Mouse (Mus musculus) CD4-positive, CD25-positive, alpha-beta regulatory T cell, adult 4 months (primary cell): Measurements from ENCODE around the gene Ciapin1. TPM values are rescaled to one million over a fixed set of nuclear protein-coding genes. Genes with fewer than 3 reads are reported as not detected.

ENCODE experiments used
- ATAC-seq: one replicate; pipeline ENCODE4 v1.8.0; 2017
- polyA plus RNA-seq, 2 experiments: library from polyadenylated mRNA; unstranded; fragments of 100-300 nt; shearing (Covaris generic); gene quantifications; one replicate each; pipeline ENCODE4 v1.2.1; 2017

The Ciapin1 gene
- polyA plus RNA-seq, 2 experiments from 2014 or later = 79.2 to 108 TPM

DNA sequence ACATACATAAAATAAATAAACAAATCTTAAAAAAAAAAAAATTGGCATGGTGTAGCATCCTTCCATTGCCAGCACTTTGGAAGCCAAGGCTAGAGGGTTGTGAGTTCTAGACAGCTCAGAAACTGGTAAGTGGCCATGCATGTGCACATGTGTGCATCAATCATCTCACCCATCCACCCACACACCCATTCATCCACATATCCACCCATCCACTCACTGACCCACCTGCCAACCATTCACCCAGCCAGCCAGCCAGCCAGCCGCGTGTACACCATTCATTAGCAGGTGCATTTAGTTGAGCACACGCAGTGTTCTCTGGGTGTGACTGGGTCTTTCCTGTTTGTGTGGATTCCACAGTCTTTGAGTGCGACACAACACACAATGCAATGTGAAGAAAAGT, 32.3 kb downstream of the Ciapin1 start:
- no peak for ATAC-seq

DNA sequence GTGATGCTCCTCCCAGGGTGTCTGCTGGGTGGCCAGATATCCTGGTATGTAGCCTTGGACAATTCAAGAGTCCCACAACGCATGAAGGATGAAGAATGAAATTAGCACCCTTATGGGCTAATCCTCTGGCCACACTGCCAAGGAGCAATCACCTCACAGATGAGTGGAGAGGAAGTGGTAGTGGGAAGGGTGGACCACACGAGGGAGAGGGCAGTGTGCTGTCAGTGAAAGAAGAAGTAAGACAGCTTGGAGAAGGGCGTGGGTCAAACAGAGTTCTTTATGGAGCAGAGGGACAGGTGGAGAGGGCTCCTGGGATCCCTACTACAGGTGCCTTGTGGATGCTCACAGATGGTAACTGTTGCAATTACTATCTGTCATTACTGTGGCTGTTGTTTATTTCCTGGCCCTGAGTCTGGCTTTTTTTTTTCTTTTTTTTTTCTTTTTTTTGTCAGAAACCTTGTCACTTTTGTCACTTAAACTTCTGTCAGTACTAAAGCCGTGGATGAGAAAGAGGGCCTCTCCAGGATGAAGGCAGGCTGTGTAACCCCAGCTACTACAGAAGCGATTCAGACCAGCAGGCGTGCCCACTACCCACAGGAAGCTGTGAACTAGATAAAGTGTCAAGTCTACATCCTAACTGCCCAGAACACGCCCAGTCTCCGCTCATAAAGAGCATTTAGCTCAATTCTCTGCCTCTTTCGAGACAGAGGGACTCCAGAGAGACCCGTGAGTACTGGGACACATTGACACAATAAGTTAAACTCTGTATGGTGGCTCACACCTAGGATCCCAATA, 33.4 kb downstream of the Ciapin1 start:
- no peak for ATAC-seq

GRCm38 (mm10) chr8:94803551-94803950, 34.6 kb downstream of the Ciapin1 start:
- no peak for ATAC-seq

- ATAC-seq = peak; percentile 88
These were observed 35.8 kb downstream of the Ciapin1 start for GRCm38 (mm10) chr8:94802375-94802774.

- ATAC-seq = peak; percentile 43
These were observed 36.7 kb downstream of the Ciapin1 start for GRCm38 (mm10) chr8:94801293-94802095.

DNA sequence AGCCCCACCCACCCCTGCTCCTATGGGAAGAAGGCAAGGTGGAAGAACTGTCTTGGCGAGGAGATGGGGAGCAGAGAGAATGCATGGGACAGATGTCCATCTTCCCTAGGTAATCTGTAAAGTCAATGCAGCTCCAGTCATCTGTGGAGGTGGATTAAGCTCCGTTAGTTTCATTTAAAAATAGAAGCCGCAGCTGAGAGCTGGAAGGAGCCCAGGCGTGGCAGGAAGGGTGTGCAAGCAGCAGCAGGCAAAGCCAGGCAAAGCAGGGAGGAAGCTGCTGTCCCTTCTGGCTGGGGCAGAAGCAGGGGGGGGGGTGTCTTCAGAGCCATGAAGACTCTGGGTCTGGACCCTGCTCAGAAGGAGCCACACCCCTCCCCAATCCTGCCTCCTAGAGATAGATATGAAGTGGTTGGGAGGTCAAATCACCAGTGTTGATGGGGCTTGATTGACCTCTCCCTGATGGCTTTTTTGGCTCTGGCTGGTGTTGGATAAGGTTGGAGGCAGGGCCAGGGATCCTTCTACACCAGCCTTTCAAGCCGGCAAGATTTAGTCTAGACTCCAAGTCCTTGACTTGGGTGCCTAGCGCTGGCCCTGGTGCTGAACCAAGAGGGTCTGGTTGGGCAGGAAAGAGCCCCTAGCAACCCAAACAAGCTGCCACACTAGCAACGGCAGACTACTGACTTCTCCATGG, 37.7 kb downstream of the Ciapin1 start:
- no peak for ATAC-seq

GRCm38 (mm10) chr8:94794782-94795181, 43.4 kb downstream of the Ciapin1 start:
- no peak for ATAC-seq

GRCm38 (mm10) chr8:94794368-94794767, 43.8 kb downstream of the Ciapin1 start:
- ATAC-seq = no peak

DNA sequence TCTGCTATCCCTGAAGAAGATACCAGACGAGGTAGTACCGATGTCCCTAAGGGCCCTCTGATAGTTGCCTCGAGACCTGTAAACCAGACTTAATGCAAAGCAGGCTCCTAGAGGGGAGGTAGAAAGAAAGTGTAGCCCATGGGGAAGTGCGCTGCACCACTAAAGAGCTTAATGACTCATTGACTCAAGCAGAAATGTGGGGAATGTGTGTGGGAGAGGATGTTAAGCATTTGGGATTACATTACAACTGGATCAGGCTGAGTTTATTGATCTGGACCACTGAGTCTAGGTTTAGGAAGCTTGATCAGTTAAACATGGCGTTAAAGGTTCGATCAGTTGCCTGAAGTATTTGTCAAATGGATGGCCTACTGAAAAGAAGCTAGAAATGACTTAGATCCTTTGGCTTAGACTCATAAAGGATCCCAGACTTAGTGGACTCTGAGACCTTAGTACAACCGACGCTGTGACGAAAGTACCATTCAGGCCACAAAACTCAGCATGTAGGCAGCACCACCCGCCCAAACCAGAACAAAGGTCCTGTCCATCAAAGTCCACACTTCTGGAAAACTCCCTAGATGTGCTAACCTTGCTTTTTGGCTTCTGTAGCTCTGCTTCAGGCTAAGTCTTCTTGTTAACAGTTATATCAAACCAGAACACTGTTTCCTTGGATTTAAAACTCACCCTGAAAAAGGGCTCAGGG, 48.8 kb downstream of the Ciapin1 start:
- no peak for ATAC-seq

DNA sequence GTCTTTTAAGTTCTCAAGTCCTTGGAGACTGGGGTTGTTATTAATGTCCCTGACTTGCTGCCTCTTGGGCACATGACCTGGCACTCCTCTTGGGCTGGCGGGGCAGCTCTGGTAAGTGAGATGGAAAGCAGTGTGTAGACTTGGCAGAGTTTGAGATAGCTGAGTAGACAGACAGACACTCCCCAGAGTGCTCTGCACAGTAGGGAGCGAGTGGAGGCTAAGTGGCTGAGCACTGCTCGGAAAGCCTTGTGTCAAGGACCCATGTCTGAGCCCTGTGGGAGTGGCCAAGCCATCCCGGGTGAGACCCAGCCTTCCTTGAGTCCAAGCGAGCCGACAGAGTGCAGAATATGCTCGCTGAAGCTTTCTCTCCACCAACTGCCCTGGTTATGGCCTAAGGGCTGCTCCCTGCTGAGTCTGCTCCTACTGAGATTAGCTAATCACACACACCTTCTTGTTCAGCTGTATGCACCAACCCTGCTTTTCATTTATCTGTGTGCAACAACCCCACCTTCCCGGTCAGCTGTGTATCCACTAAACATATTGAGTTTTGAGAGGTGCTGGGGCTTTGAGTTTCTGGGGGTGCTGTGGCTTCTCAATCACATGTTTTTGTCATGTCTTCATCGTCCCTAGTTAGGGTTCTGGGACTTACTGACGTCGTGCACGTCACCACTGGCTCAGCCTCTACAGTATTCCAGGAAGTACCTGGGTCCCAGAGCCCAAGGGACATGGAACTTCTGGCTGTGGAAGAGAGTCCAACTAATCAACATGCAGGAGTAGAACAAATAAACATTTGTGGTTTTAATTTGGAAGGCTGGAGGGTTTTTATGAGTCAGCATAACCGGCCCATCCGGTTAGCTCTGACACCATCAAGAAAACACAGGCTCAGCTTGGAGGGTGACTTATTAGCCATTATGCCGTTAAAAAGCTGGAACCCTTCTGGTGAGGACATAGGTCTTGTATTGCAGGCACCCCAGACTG, 50.3 kb downstream of the Ciapin1 start:
- ATAC-seq = no peak

- ATAC-seq = no peak
These were observed 52.1 kb downstream of the Ciapin1 start for GRCm38 (mm10) chr8:94785995-94786595.

GRCm38 (mm10) chr8:94785247-94785985, 52.7 kb downstream of the Ciapin1 start:
- ATAC-seq = peak; percentile 86

- no peak for ATAC-seq
These were observed 54.3 kb downstream of the Ciapin1 start for GRCm38 (mm10) chr8:94783890-94784289.

GRCm38 (mm10) chr8:94781838-94782235, 56.3 kb downstream of the Ciapin1 start:
- ATAC-seq = no peak

- no peak for ATAC-seq
These were observed 56.9 kb downstream of the Ciapin1 start for GRCm38 (mm10) chr8:94781155-94781837.

- ATAC-seq = no peak
These were observed 57.5 kb downstream of the Ciapin1 start for GRCm38 (mm10) chr8:94780491-94781154.

GRCm38 (mm10) chr8:94779534-94780294, 58.4 kb downstream of the Ciapin1 start:
- no peak for ATAC-seq

DNA sequence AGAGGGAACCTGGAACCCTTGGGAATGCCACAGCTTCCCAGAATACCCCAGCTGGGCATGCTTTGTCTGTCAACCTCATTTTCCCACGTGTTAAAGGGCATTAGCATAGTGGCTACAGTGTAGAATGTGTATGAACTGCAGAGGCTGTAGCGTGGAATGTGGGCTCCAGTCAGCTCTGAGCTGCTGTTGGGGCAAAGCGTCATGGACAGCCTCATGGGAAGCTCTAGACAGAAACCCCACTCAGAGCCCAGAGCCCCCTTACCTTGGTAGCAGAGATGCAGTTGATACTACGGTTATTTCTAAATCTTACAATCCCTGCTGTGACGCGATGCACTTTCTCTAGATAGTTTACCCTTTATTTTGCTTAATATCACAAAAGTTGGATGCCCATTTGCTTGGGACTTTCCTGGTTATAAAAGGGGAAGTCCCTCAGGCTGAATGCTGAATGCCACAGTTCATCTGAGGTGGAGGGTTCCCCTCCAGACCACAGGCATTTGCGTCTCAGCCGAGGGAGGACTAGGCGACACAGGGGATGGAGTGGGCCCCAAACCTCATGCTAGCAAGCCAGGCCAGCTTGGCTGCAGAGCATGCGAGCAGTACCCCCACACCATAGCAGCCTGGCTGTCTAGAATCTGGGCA, 59.1 kb downstream of the Ciapin1 start:
- peak; percentile 86 for ATAC-seq
